Comparison of ENCODE assay signal across 8 mouse cellular contexts in genomic region chr16:50528677-50529510, GRCm38 (mm10).
DNase-seq lines count a peak whose midpoint lies in the region; ATAC-seq and TF ChIP-seq lines count a peak whose summit lies in the region.

No protein-coding gene starts in this region.

- no peak for TF ChIP-seq CTCF in forebrain, postnatal 0 days (IDR thresholded peaks at IDR 0.05; ENCODE audit: low read depth)
- no peak for TF ChIP-seq CTCF in lung, embryonic 14.5 days (IDR thresholded peaks at IDR 0.05; ENCODE audit: low read depth)
- TF ChIP-seq CTCF in olfactory bulb, adult 2 months (IDR thresholded peaks at IDR 0.05; ENCODE audit: insufficient read depth, low read depth, low read length) = no peak
- TF ChIP-seq CTCF in thymus, adult 2 months (IDR thresholded peaks at IDR 0.05; ENCODE audit: borderline replicate concordance, control insufficient read depth, extremely low read depth, insufficient read depth, low read length, poor library complexity) = 0 out of 2 replicates have a peak, but pooled peaks have one; percentile 3

- H3K27me3 ChIP-seq in forebrain, postnatal 0 days (ENCODE audit: insufficient read depth, low read length) = no peaks in the 10 kb centered on the region
- H3K27me3 ChIP-seq in lung, embryonic 14.5 days (ENCODE audit: insufficient read depth, low read length) = no peaks in the 10 kb centered on the region
- H3K27me3 ChIP-seq in thymus, adult 2 months (ENCODE audit: control insufficient read depth, insufficient read depth, low read length) = no peaks in the 10 kb centered on the region

- peak; percentile 83 for ATAC-seq in forebrain, postnatal 0 days
- ATAC-seq in lung, embryonic 14.5 days (ENCODE audit: insufficient read depth) = peak; percentile 92

- H3K9me3 ChIP-seq in ES-E14 (ENCODE audit: control insufficient read depth, insufficient read depth, low read depth, low read length) = no peaks in the 10 kb centered on the region
- no peaks in the 10 kb centered on the region for H3K9me3 ChIP-seq in forebrain, postnatal 0 days (ENCODE audit: low read length)
- H3K9me3 ChIP-seq in lung, embryonic 14.5 days (ENCODE audit: low read depth, low read length) = no peaks in the 10 kb centered on the region

- peak; percentile 57 for DNase-seq in ES-E14 (ENCODE audit: low read depth, low spot score)
- DNase-seq in cerebellum, adult 11-12 months = peak; percentile 52
- peak; percentile 79 for DNase-seq in forebrain, postnatal 0 days
- peak; percentile 83 for DNase-seq in heart, postnatal 4 days
- peak; percentile 40 to 60 for DNase-seq in layer of hippocampus, adult 8-10 months (ENCODE audit: low spot score in 2 of 2)
- DNase-seq in lung, embryonic 14.5 days = peak; percentile 93
- DNase-seq in thymus, adult 2 months = peak; percentile 61

- WGBS in forebrain, postnatal 0 days = 2% methylated on average over 76 of the region's 81 CpGs
- WGBS in lung, embryonic 14.5 days = under 1% methylated on average over 80 of the region's 81 CpGs
- WGBS in olfactory bulb, adult 2 months = under 1% methylated on average over 80 of the region's 81 CpGs
- WGBS in thymus, adult 2 months = under 1% methylated on average over 81 of the region's 81 CpGs

- peak overlapping the region; percentile 26 for H3K27ac ChIP-seq in ES-E14 (ENCODE audit: insufficient read depth, low read depth, low read length, poor library complexity, severe bottlenecking)
- peak overlapping the region; percentile 87 for H3K27ac ChIP-seq in forebrain, postnatal 0 days (ENCODE audit: low read depth, low read length)
- H3K27ac ChIP-seq in lung, embryonic 14.5 days (ENCODE audit: low read depth) = peak overlapping the region; percentile 96
- peak overlapping the region; percentile 29 for H3K27ac ChIP-seq in olfactory bulb, adult 2 months (ENCODE audit: insufficient read depth, low read depth, low read length)
- no peak overlapping the region for H3K27ac ChIP-seq in thymus, adult 2 months (ENCODE audit: control insufficient read depth, insufficient read depth, low read length)

- in situ Hi-C loops in ES-E14 (cut with MboI; ENCODE audit: low sequenced_read_pairs in 2 of 2, unreplicated experiment in 2 of 2) = no loop called here

- peak overlapping the region; percentile 97 for H3K4me2 ChIP-seq in forebrain, postnatal 0 days (ENCODE audit: low read depth)
- peak overlapping the region; percentile 77 for H3K4me2 ChIP-seq in lung, embryonic 14.5 days

- H3K9ac ChIP-seq in ES-E14 (ENCODE audit: insufficient read depth, low read depth, low read length, poor library complexity, severe bottlenecking) = peak overlapping the region; percentile 80
- H3K9ac ChIP-seq in forebrain, postnatal 0 days = peak overlapping the region; percentile 82
- H3K9ac ChIP-seq in lung, embryonic 14.5 days = peak overlapping the region; percentile 85

- peaks cover 0 to 2% of the 10 kb centered on the region in 2 experiments; a peak in 1 of 4 replicates for H3K4me1 ChIP-seq in ES-E14 (ENCODE audit: control insufficient read depth in 2 of 2, insufficient read depth in 2 of 2, low read length in 2 of 2, poor library complexity in 1 of 2)
- no peaks in the 10 kb centered on the region for H3K4me1 ChIP-seq in forebrain, postnatal 0 days (ENCODE audit: insufficient read depth)
- H3K4me1 ChIP-seq in lung, embryonic 14.5 days (ENCODE audit: insufficient read depth) = no peaks in the 10 kb centered on the region
- no peaks in the 10 kb centered on the region for H3K4me1 ChIP-seq in olfactory bulb, adult 2 months (ENCODE audit: control insufficient read depth, insufficient read depth, low read length)
- H3K4me1 ChIP-seq in thymus, adult 2 months (replicated peaks; ENCODE audit: control insufficient read depth, insufficient read depth, low read length) = peaks cover 10% of the 10 kb centered on the region

- TF ChIP-seq POLR2A in olfactory bulb, adult 2 months (IDR thresholded peaks at IDR 0.05; ENCODE audit: insufficient read depth, low read depth, low read length) = peak; percentile 40; the same call in 1 of the 2 replicates
- 0 out of 2 replicates have a peak, but pooled peaks have one; percentile 28 for TF ChIP-seq POLR2A in thymus, adult 2 months (IDR thresholded peaks at IDR 0.05; ENCODE audit: control insufficient read depth, extremely low read depth, insufficient read depth, low read length, poor library complexity)

- H3K36me3 ChIP-seq in ES-E14 (ENCODE audit: control insufficient read depth, insufficient read depth, low read length, poor library complexity, severe bottlenecking) = no peaks in the 10 kb centered on the region
- H3K36me3 ChIP-seq in forebrain, postnatal 0 days (ENCODE audit: insufficient read depth) = no peaks in the 10 kb centered on the region
- H3K36me3 ChIP-seq in lung, embryonic 14.5 days (ENCODE audit: insufficient read depth) = no peaks in the 10 kb centered on the region
- no peaks in the 10 kb centered on the region for H3K36me3 ChIP-seq in thymus, adult 2 months (ENCODE audit: control insufficient read depth, insufficient read depth, low read length)

- H3K4me3 ChIP-seq in ES-E14 (ENCODE audit: insufficient read depth in 1 of 2, low read depth in 1 of 2, low read length in 2 of 2, poor library complexity in 1 of 2, severe bottlenecking in 1 of 2) = peak overlapping the region; percentile 73 to 76
- peak overlapping the region; percentile 85 for H3K4me3 ChIP-seq in forebrain, postnatal 0 days (ENCODE audit: low read depth, low read length)
- peak overlapping the region; percentile 67 for H3K4me3 ChIP-seq in lung, embryonic 14.5 days (ENCODE audit: low read depth, low read length)
- H3K4me3 ChIP-seq in olfactory bulb, adult 2 months (ENCODE audit: insufficient read depth, low read depth, low read length) = peak overlapping the region; percentile 74
- H3K4me3 ChIP-seq in thymus, adult 2 months (ENCODE audit: control insufficient read depth, insufficient read depth, low read length) = peak overlapping the region; percentile 70

TF ChIP-seq in ES-E14, 5 proteins besides CTCF, POLR2A, EP300 and RAD21:
- TF ChIP-seq HCFC1 (IDR thresholded peaks at IDR 0.05; ENCODE audit: borderline replicate concordance, insufficient read depth, low read length) (no peak), CHD2 (IDR thresholded peaks at IDR 0.05; ENCODE audit: low read depth, low read length) (no peak), ZNF384 (IDR thresholded peaks at IDR 0.05; ENCODE audit: low read depth, low read length) (no peak), MAFK (IDR thresholded peaks at IDR 0.05; ENCODE audit: insufficient read depth, low read depth, low read length) (no peak), ZC3H11A (IDR thresholded peaks at IDR 0.05; ENCODE audit: borderline replicate concordance, low read depth, low read length) (no peak)
